Mouse (Mus musculus) forebrain, embryonic 10.5 days (tissue): ENCODE measurements around the gene Fgfr2. TPM values are rescaled to one million over a fixed set of nuclear protein-coding genes. Genes with fewer than 3 reads are reported as not detected.
"Not testable (repeated sequence)": the region's sequence is repeated elsewhere in the genome, so short reads cannot be mapped to it uniquely, and the experiment has no call there.

ENCODE experiments used
- DNase-seq: peaks from one replicate; pipeline ENCODE4 v3.0.0-alpha.2; 2017; ENCODE audit warnings: low spot score; ENCODE audit errors: extremely low spot score
- H3K27ac ChIP-seq: fragments of 300-500 bp; sonication (generic); 2 replicates; pipeline ENCODE4 v1.5.1; 2016; ENCODE audit warnings: mild to moderate bottlenecking
- H3K27me3 ChIP-seq: fragments of 300-500 bp; sonication (generic); 2 replicates; pipeline ENCODE4 v1.6.1; 2016; ENCODE audit warnings: mild to moderate bottlenecking; ENCODE audit not compliant: poor library complexity, severe bottlenecking
- H3K36me3 ChIP-seq: fragments of 300-500 bp; sonication (generic); replicated peaks from 2 replicates; pipeline ENCODE4 v1.6.1; 2016; ENCODE audit warnings: mild to moderate bottlenecking, moderate library complexity
- H3K4me1 ChIP-seq: fragments of 300-500 bp; sonication (generic); 2 replicates; pipeline ENCODE4 v1.6.1; 2016
- H3K4me3 ChIP-seq: fragments of 300-500 bp; sonication (generic); 2 replicates; pipeline ENCODE4 v1.5.1; 2016; ENCODE audit warnings: mild to moderate bottlenecking, moderate library complexity
- H3K9me3 ChIP-seq: fragments of 300-500 bp; sonication (generic); 2 replicates; pipeline ENCODE4 v1.6.1; 2016; ENCODE audit warnings: mild to moderate bottlenecking, moderate library complexity
- WGBS: fragments of 180-500 bp; shearing (Covaris S2); methylation state at CpG from one replicate; pipeline ENCODE4 v1.1.7; 2016; 5-methylcytosine and 5-hydroxymethylcytosine counted together
- polyA plus RNA-seq: library from polyadenylated mRNA; unstranded; fragments of >200 nt; fragmentation: Nextera tagmentation; extraction: Ambion mirVana; gene quantifications from 2 replicates; pipeline ENCODE4 v1.2.1, GENCODE M21; 2016

Gene Fgfr2
- polyA plus RNA-seq, 1 experiment from 2014 or later: 55.7 TPM

DNA sequence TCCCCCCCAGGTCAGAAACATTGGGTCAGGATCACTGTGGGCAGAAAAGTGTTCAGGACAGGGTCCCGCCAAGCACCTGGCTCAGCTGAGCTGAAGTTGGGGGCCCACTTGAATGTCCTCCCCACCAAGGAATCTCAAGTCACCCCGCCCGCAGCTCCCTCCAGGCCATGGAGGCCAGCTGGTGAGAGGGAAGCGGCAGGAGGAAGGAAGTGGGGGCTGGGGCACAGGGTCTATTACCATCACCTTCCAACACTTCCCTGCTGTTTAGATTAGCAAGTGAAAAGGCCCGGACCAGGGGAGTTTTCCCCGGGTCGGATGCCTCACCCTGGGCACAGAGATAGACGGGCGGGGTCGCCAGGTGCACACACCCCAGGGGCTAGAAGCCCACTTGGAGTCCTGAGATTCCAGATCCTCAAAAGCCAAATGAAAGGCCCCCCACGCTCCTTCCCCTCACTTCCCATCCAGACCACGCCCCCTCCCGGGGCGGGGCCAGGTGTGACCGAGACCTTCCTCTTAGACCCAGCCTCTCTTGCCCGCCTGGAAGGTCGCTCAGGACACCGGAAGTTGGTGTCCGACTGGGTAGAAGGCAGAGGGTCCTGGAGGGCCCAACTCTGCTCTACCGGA, 8.2 kb downstream of the Fgfr2 start:
- Histone ChIP-seq H3K36me3 (peaks cover 15% of the 10 kb centered on the region), H3K9me3 (peaks cover 3% of the 10 kb centered on the region; the same call in 1 of the 2 replicates), H3K27ac (peak overlapping the region; percentile 51), H3K4me3 (peak overlapping the region; percentile 37), H3K4me1 (peaks cover 96% of the 10 kb centered on the region), H3K27me3 (no peaks in the 10 kb centered on the region)
- WGBS: 11% methylated on average over 20 of the region's 20 CpGs
- no peak for DNase-seq

DNA sequence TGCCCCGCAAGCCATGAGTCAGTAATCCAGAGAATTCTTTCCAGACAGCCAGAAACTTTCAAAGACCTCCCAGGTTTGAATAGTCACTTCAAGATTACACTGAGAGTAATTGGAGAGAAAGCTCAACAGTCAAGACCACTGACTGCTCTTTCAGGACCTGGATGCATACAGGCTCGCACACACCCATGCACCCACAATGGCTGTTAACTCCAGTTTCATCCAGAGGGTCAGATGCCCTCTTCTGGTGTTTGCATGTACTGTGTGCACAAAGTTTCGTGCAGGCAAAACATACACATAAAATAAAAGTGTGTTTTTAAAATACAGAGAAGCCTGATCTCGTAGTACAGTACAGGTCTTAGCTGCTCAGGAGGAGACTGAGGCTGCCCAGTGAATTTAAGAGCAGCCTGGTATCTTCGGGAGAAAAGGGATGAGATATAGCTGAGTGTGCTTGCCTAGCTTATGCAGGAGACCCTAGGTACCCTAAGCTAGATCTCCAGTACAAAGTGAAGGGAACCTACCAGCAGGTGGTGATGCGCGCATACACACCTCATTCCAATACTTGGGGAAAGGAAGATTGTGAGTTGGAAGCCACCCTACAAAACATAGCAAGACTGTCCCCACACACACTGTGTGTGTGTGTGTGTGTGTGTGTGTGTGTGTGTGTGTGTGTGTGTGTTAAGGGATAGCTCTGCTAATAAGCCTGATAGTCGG, 9.8 kb downstream of the Fgfr2 start:
- 68% methylated on average over 8 of the region's 8 CpGs for whole genome bisulfite sequencing
- Histone ChIP-seq H3K4me1 (peaks cover 80% of the 10 kb centered on the region), H3K27ac (peak overlapping the region; percentile 68), H3K27me3 (no peaks in the 10 kb centered on the region), H3K36me3 (peaks cover 29% of the 10 kb centered on the region), H3K4me3 (no peak overlapping the region), H3K9me3 (peaks cover 3% of the 10 kb centered on the region; the same call in 1 of the 2 replicates)
- no peak for DNase-seq

DNA sequence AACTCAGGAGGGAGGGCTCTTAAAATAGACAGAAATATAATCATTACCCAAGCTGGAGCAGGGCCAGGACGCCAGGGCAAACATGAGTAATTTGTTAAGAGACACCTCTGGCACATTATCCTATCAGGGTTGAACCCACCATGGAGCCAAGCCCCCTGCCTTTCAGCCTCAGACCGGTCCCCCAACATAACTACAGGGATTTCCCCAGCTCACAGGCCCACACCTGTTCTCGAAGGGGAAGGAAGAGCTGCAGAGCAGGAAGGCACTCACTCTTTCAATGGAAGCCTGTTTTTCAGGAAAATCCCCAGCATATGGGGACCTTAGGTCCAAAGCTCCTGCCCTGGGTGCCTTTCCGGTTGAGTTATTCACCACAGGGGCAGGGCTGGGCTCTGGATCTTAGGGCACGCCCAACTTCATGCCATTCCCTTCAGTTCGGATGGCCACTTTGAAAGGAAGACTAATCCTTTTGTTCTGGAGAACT, 10.8 kb downstream of the Fgfr2 start:
- H3K9me3 ChIP-seq: peaks cover 3% of the 10 kb centered on the region; the same call in 1 of the 2 replicates
- DNase-seq: peak; percentile 28
- peak overlapping the region; percentile 68; the same call in 1 of the 2 replicates for H3K27ac ChIP-seq
- H3K36me3 ChIP-seq: peaks cover 32% of the 10 kb centered on the region
- H3K4me1 ChIP-seq: peaks cover 71% of the 10 kb centered on the region
- H3K4me3 ChIP-seq: no peak overlapping the region; the same call in 1 of the 2 replicates
- 5% methylated on average over 6 of the region's 6 CpGs for WGBS
- H3K27me3 ChIP-seq: no peaks in the 10 kb centered on the region

DNA sequence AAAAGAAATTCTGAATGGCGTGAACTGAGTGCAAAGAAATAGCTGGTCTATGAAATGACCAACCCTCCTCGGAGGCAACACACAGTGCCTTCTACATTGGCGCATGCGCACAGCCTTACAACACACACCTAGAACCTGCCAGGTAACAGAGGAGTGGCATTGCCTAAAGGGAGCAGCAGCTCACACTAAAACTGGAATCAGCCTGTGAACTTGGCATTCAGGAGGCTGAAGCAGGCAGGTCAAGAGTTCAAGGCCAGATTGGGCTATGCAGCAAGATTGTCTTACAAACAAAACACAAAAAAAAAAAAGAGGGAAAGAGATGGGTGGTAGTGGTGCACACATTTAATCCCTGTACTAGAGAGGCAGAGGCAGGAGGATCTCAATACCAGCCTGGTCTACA, 13.7 kb downstream of the Fgfr2 start:
- peaks cover 3% of the 10 kb centered on the region; the same call in 1 of the 2 replicates for H3K9me3 ChIP-seq
- H3K36me3 ChIP-seq: peaks cover 39% of the 10 kb centered on the region
- H3K27ac ChIP-seq: no peak overlapping the region
- H3K4me1 ChIP-seq: peaks cover 49% of the 10 kb centered on the region
- no peak overlapping the region for H3K4me3 ChIP-seq
- no peaks in the 10 kb centered on the region for H3K27me3 ChIP-seq
- DNase-seq: no peak
- 97% methylated on average over 4 of the region's 4 CpGs for whole genome bisulfite sequencing

DNA sequence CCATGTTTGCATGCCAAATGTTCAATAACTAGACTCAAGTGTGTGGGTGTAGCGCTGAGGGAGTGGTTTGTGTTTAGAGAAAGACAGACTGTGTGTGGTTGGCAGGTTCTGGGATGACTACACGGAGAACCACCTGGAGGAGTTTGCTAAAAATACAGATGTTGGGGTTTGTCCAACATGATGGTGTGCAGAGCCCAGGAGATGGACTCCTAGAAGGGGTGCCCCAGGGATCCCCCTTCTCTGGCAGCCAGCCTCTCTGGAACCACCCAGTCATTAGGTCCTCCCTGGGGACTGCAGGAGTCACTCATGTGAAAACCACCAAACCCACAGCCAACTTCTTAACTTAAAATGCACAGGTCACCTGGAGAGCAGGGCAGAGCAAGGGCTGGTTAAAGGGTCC, 14.5 kb downstream of the Fgfr2 start:
- WGBS: 98% methylated on average over 2 of the region's 2 CpGs
- Histone ChIP-seq H3K27ac (no peak overlapping the region), H3K27me3 (no peaks in the 10 kb centered on the region), H3K36me3 (peaks cover 35% of the 10 kb centered on the region), H3K9me3 (peaks cover 3% of the 10 kb centered on the region; the same call in 1 of the 2 replicates), H3K4me1 (peaks cover 41% of the 10 kb centered on the region), H3K4me3 (no peak overlapping the region)
- DNase-seq: no peak

DNA sequence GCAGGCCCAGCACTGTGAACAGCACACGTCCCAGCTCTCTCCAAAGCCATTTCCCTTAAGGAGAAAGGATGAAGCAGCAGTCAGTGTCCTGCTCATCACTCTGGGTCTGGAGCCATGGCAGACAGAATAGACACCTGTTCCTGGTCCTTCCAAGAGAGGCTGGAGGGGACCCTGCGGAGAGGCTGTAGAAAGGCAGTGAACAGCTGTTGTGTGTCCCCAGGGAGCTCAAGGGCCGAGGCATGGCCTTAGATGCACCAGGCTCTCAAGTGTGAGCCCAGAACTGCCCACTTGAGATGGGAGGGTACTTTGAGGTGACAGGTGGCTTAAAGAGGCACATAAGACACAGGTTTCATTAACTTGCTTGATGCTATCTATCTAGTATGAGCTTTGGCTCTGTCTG, 20.6 kb downstream of the Fgfr2 start:
- H3K36me3 ChIP-seq: peaks cover 53% of the 10 kb centered on the region
- H3K9me3 ChIP-seq: no peaks in the 10 kb centered on the region
- H3K4me1 ChIP-seq: peaks cover 41% of the 10 kb centered on the region
- no peaks in the 10 kb centered on the region for H3K27me3 ChIP-seq
- H3K27ac ChIP-seq: no peak overlapping the region
- H3K4me3 ChIP-seq: no peak overlapping the region
- no peak for DNase-seq
- 89% methylated on average over 3 of the region's 3 CpGs for WGBS

DNA sequence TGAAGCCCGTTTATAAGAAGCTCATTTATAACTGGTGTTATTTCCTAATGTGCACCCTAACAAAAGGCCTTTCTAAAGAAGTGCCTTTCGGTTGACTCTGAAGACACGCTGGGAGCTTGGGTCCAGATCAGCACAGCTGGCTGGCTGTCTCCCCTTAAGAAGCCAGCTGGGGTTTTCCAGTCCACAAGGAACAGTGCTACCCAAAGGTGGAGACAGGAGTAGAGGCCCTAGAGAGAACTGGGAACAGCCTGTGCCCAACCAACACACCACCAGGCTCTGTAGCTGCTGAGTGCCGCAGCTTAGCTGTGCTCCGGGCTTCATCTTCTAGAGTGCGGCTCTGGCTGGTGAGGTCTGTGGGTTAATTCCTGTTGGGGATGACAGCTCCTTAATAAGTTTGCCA, 22.1 kb downstream of the Fgfr2 start:
- H3K27ac ChIP-seq: no peak overlapping the region
- DNase-seq: no peak
- no peak overlapping the region for H3K4me3 ChIP-seq
- WGBS: 87% methylated on average over 6 of the region's 6 CpGs
- H3K36me3 ChIP-seq: peaks cover 65% of the 10 kb centered on the region
- peaks cover 43% of the 10 kb centered on the region for H3K4me1 ChIP-seq
- no peaks in the 10 kb centered on the region for H3K9me3 ChIP-seq
- H3K27me3 ChIP-seq: no peaks in the 10 kb centered on the region

DNA sequence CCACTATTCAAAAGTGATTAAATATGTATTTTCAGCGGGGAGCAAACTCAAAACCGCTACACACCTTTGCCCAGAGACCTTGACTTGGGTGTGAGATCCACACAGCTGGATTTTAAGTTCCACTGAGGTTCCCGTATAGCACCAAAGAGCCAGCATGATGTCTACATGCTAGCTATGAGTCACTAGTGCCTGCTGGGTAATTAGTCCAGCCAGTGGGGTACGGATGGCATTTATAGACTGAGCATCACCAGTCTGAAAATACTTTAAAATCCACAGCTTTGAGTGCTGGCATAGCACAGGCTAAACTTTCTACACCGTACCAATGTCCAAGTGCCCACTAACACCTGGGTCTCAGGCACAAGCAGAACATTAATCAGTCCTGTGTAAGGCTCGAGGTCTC, 23.0 kb downstream of the Fgfr2 start:
- 79% methylated on average over 6 of the region's 6 CpGs for WGBS
- H3K4me3 ChIP-seq: no peak overlapping the region
- no peaks in the 10 kb centered on the region for H3K27me3 ChIP-seq
- peaks cover 44% of the 10 kb centered on the region for H3K4me1 ChIP-seq
- H3K27ac ChIP-seq: no peak overlapping the region
- DNase-seq: no peak
- peaks cover 66% of the 10 kb centered on the region for H3K36me3 ChIP-seq
- H3K9me3 ChIP-seq: no peaks in the 10 kb centered on the region

DNA sequence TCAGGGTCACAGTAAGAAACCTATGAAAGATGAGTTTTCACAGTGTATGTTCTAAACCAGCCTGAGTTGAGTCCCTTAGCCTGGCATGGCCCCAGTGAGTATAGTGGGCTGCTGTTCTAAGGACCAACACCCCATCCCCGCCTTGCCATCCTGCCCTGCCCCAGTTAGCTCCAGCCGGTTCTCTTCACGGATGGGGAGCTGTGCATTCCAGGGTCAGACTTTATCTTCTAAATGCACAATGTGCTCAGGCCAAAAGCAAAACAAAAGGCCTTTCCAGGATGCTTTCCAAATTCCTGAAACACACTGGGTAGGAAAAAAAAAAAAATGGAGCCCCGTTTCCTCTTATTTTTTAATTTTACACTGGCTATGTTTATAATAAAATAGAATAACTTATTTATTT, 23.9 kb downstream of the Fgfr2 start:
- H3K36me3 ChIP-seq: peaks cover 62% of the 10 kb centered on the region
- H3K4me3 ChIP-seq: no peak overlapping the region
- DNase-seq: no peak
- H3K27me3 ChIP-seq: no peaks in the 10 kb centered on the region
- H3K4me1 ChIP-seq: peaks cover 41% of the 10 kb centered on the region
- WGBS: 73% methylated on average over 4 of the region's 4 CpGs
- H3K9me3 ChIP-seq: no peaks in the 10 kb centered on the region
- H3K27ac ChIP-seq: no peak overlapping the region

DNA sequence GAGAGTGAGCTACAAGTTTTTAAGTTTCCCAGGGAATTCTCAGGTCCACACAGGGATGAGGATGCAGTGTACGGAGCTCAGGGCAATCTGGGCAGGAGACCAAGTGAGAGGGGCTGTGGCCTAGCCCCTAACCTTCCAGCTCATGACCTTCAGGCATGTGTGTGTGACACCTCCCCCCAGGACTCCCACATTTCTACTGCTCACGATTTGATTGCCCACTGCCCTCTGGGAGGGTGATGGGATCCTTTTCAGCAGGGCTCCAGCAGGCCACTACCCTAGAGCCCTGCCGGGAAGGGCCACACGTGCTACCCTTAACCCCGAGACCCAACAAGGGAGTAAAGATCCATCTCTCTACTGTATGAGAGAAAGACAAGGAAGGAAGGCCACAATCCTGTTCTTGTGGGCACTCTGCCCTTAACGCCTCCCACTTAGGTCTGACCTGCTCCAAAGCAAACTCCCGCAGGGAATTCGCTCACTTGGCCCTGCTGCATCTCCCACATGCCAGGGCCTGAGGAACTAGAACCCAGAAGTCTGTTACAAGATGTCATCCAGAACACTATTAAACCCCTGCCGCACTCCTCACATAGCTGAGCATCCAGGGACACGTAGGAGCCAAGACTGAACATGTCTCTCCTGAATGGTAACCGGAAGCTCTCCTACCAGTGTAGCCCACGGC, 24.9 kb downstream of the Fgfr2 start:
- WGBS: 91% methylated on average over 12 of the region's 12 CpGs
- no peak for DNase-seq
- Histone ChIP-seq H3K4me3 (no peak overlapping the region), H3K9me3 (no peaks in the 10 kb centered on the region), H3K36me3 (peaks cover 65% of the 10 kb centered on the region), H3K27ac (no peak overlapping the region), H3K4me1 (peaks cover 44% of the 10 kb centered on the region), H3K27me3 (no peaks in the 10 kb centered on the region)

DNA sequence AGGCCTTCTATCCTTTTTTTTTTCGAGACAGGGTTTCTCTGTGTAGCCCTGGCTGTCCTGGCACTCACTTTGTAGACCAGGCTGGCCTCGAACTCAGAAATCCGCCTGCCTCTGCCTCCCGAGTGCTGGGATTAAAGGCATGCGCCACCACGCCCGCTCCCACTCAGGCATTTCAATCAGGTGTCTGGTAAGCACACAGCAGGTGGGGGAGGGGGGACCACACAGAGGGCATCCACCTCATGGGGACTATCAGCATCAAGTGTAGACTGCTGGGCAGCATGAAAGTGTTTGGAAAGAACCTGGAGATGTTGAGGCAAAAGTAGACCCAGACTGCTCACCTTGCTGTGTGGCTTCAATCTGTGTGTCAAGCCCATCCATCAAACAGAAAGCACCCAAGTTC, 27.5 kb downstream of the Fgfr2 start:
- H3K4me1 ChIP-seq: peaks cover 44% of the 10 kb centered on the region
- 93% methylated on average over 7 of the region's 7 CpGs for WGBS
- H3K9me3 ChIP-seq, H3K4me3 ChIP-seq, DNase-seq, H3K27ac ChIP-seq, H3K27me3 ChIP-seq: not testable (repeated sequence)
- peaks cover 58% of the 10 kb centered on the region for H3K36me3 ChIP-seq

DNA sequence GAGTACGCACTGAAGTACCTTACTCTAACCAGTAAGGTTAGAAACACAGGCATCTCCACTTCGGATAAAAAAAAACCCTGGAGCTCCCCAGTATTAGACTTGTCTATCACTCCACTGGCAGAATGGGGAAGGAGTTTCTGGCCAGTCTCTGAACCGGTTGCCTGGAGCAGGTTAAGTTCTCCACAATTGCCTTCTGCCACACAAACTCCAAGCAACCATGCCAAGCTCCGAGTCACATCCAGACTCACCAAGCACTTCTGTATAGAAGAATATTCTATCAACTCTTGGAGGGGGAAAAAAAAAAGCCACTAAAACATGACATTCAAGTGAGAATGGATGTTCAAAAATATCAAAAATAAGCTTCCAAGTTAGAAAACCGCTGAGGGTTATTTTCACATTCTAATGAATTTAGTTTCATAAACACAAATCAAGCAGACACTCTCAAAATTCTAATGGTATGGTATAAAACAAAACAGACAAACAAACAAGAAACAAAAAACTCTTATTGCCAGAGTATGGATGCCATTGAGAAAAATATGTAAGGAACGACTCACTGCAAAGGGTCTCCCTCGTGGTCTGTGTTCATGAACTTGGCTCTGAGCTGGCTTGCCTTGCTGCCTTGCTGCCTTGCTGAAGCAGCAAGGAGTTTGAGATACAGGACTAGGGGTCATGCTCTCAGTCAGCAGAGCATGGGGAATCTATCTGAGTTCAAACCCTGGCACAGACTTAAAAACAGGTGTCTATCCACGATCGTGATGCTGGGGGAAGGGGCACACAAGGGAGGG, 28.2 kb downstream of the Fgfr2 start:
- Histone ChIP-seq H3K9me3 (no peaks in the 10 kb centered on the region), H3K27me3 (no peaks in the 10 kb centered on the region), H3K27ac (no peak overlapping the region), H3K4me1 (peaks cover 45% of the 10 kb centered on the region), H3K4me3 (no peak overlapping the region), H3K36me3 (peaks cover 53% of the 10 kb centered on the region)
- DNase-seq: no peak
- WGBS: 85% methylated on average over 9 of the region's 9 CpGs
